Mouse (Mus musculus): ENCODE results near the gene Ptprm. TPM values are rescaled to one million over a fixed set of nuclear protein-coding genes. Genes with fewer than 3 reads are reported as not detected.

The Ptprm gene
- polyA plus RNA-seq, 1 experiment from 2014 or later, result 12.6 TPM

DNA sequence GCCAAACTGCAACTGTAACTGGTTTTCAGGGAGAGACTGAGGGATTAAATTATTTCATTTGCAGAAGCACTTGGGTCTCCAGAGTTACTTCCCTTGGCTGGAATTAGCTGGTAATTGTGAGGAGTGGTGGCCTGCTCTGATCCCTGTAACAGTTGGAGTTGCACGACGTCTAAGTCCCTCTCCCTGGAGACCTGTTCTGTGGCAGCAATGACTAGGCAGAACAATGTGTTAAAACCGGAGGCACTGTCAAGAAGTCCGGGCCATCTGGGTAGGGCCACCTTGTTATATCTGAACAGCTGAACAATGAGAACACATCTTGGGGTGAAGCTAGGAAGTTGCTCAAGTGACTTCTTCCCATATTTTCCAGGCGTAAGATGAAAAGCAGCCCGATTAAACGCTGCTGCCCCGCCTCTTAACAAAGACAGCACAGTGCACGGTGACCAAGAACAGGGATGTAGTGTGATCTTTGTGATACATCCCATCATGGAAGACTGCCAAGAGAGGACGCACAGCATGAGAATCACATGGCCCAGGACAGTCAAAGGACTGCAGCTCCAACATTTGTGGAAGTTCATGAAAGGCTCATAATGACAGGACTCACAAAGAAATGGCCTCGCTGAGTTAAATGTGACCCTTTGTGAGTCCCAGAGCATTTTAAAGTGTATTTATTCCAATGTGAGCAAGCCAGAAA, 301.5 kb downstream of the Ptprm start:
- WGBS, result 80% methylated on average over 11 of the region's 11 CpGs
- H3K9me3 ChIP-seq, result no peaks in the 10 kb centered on the region
- peak; percentile 39 for DNase-seq (ENCODE audit: low spot score)

DNA sequence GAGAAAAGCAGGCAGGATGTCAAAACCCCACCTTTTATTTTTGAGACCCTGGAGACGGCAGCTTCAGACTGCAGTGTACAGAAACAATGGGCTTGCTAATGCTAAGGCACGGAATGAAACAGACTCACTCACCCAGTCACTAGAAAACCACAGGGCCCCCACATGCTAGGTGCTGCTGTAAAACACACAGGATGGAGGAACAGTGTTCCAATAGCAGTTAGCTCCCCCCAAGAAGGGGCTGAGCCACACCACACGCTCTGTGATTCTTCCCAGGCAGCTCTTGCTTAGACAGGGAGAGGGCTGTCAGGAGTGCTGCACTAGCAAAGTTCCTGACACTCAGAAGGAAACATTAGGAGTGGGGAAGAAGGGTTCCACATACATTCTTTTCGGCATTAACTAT, 306.6 kb downstream of the Ptprm start:
- Histone ChIP-seq H3K27me3 (ENCODE audit: insufficient read depth, poor library complexity, severe bottlenecking) (no peaks in the 10 kb centered on the region), H3K4me3 (no peak overlapping the region), H3K9me3 (no peaks in the 10 kb centered on the region), H3K36me3 (no peaks in the 10 kb centered on the region), H3K27ac (no peak overlapping the region), H3K4me1 (no peaks in the 10 kb centered on the region)
- DNase-seq (ENCODE audit: low spot score), result no peak
- 69% methylated on average over 4 of the region's 4 CpGs for WGBS

More for the DNA sequence above, 301.5 kb downstream of the Ptprm start:
- H3K4me3 ChIP-seq, result no peak overlapping the region
- no peaks in the 10 kb centered on the region for H3K27me3 ChIP-seq (ENCODE audit: insufficient read depth, poor library complexity, severe bottlenecking)
- H3K36me3 ChIP-seq, result no peaks in the 10 kb centered on the region
- H3K4me1 ChIP-seq, result no peaks in the 10 kb centered on the region
- no peak overlapping the region for H3K27ac ChIP-seq

DNA sequence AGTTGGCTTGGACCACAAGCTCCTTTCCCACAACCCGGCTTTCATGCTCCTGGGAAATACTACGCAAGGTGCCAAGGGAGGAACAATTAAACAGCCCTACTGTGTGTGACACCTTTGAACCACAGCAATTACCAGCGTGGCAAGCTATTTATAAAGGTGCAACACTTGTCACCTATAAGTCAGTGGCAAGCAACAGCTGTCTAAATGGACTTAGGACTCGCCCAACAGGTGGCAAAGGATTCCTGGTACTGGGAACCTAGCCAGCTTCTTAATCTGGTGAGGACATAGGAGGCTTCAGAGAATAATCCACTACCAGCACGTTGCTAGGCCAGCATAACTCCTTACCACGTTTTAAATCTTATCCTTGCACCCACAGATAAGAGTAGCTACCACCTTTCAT, 315.7 kb downstream of the Ptprm start:
- H3K4me3 ChIP-seq, result no peak overlapping the region
- no peaks in the 10 kb centered on the region for H3K9me3 ChIP-seq
- WGBS, result 72% methylated on average over 6 of the region's 6 CpGs
- no peaks in the 10 kb centered on the region for H3K4me1 ChIP-seq
- no peaks in the 10 kb centered on the region for H3K36me3 ChIP-seq
- DNase-seq (ENCODE audit: low spot score), result no peak
- no peaks in the 10 kb centered on the region for H3K27me3 ChIP-seq (ENCODE audit: insufficient read depth, poor library complexity, severe bottlenecking)
- no peak overlapping the region for H3K27ac ChIP-seq

DNA sequence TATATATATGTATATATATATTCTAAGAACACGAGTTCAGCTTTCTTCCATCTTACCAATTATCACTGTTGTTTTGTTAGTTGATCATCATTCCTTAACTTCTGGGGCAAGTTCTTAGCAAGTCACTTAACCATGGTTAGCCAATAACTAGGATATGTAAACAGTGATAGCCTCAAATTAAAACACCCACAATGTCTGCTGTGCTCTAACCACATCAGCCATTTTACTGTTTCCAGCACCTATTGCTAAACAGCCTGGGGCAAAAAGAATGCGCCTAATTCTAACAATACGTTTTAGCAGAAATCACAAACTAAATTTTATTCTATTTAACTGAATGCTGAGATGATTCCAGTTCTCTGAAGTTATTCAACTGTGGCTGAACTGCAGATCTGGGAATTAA, 320.7 kb downstream of the Ptprm start:
- no peak overlapping the region for H3K4me3 ChIP-seq
- no peaks in the 10 kb centered on the region for H3K4me1 ChIP-seq
- no peak overlapping the region for H3K27ac ChIP-seq
- H3K36me3 ChIP-seq, result no peaks in the 10 kb centered on the region
- no peaks in the 10 kb centered on the region for H3K9me3 ChIP-seq
- WGBS, result 85% methylated on average over 3 of the region's 3 CpGs
- no peak for DNase-seq (ENCODE audit: low spot score)
- H3K27me3 ChIP-seq (ENCODE audit: insufficient read depth, poor library complexity, severe bottlenecking), result no peaks in the 10 kb centered on the region

DNA sequence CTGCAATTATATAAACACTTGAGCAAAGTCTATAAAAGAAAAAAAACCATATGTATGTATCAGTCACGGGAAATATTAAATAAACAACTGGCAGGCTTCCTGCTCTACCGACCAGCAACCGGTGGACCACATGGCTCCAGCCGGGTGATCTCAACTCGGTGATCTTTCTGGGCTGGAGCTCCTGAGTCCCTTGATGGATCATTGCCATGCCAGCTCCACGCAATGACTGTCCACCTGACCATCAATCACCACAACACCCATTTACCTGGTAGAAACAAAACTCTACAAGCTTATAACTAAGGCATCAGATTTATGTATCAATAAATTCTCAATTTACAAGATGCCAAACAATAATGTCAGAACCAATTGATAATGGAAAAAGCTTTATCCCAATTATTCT, 322.2 kb downstream of the Ptprm start:
- no peak overlapping the region for H3K27ac ChIP-seq
- no peak overlapping the region for H3K4me3 ChIP-seq
- WGBS, result 91% methylated on average over 6 of the region's 6 CpGs
- no peaks in the 10 kb centered on the region for H3K4me1 ChIP-seq
- H3K36me3 ChIP-seq, result no peaks in the 10 kb centered on the region
- H3K9me3 ChIP-seq, result no peaks in the 10 kb centered on the region
- H3K27me3 ChIP-seq (ENCODE audit: insufficient read depth, poor library complexity, severe bottlenecking), result no peaks in the 10 kb centered on the region
- DNase-seq (ENCODE audit: low spot score), result peak; percentile 51

DNA sequence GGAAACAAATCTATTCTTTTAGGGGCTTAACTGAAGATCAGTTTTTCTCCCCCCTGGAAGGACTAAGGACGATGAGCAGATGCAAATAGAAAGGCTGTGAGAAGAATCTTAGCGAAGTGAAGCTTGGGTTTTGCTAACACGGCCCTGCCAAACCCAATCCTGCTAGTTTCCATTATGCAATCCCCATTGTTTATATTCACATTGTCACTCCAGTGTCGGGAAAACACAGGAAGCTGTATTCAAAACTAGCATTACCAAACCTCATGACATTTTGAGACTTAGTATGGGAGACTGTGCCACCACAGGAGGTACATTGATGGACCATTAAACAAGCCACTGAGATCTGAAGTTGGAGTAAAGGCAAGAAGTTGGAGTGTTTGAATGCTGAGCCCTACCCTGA, 322.9 kb downstream of the Ptprm start:
- H3K4me1 ChIP-seq, result no peaks in the 10 kb centered on the region
- DNase-seq (ENCODE audit: low spot score), result peak; percentile 16
- WGBS, result 59% methylated on average over 4 of the region's 4 CpGs
- H3K27me3 ChIP-seq (ENCODE audit: insufficient read depth, poor library complexity, severe bottlenecking), result no peaks in the 10 kb centered on the region
- H3K4me3 ChIP-seq, result no peak overlapping the region
- H3K27ac ChIP-seq, result no peak overlapping the region
- no peaks in the 10 kb centered on the region for H3K9me3 ChIP-seq
- no peaks in the 10 kb centered on the region for H3K36me3 ChIP-seq

DNA sequence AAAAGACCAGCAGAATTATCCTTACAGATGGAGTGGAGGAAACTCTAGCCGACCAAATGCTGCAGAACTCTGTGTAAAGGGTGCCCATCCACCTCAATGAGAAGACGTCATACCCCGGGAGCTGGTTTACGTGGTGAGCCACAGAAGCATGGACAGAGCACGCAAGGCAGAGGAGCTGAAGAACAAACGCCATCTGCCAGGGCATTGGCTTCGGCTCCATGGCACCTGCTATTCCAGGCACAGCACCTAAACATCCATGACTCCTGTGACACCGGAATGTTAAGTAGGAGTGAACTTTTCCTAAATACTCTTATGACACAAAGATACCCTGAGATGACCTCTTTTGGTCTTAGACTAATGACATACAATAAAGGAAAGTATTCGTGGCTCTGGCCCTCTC, 327.0 kb downstream of the Ptprm start:
- Histone ChIP-seq H3K36me3 (no peaks in the 10 kb centered on the region), H3K27ac (no peak overlapping the region), H3K9me3 (no peaks in the 10 kb centered on the region), H3K4me1 (no peaks in the 10 kb centered on the region), H3K4me3 (no peak overlapping the region), H3K27me3 (ENCODE audit: insufficient read depth, poor library complexity, severe bottlenecking) (no peaks in the 10 kb centered on the region)
- 84% methylated on average over 9 of the region's 9 CpGs for WGBS
- DNase-seq (ENCODE audit: low spot score), result no peak

DNA sequence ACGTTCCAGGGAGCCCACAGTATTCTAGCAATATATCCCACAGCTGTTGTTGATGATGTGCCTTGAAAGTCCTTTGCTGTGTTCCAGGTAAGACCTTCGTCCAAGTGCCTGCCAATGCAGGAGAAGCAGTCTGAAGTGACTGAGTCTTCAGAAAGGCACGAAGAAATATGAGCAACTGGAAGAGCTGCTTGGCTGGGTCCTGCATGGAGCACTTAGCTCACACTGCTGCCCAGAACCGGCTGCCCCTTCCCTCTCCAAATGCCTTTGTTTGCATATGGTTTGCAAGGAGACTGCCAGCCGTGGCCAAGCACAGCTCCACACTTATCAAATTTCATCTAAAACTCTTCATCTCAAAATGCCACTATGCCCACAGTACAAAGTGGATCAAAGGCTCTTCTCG, 337.8 kb downstream of the Ptprm start:
- Histone ChIP-seq H3K4me3 (no peak overlapping the region), H3K36me3 (no peaks in the 10 kb centered on the region), H3K27ac (no peak overlapping the region), H3K9me3 (no peaks in the 10 kb centered on the region), H3K4me1 (peaks cover 4% of the 10 kb centered on the region; the same call in 1 of the 2 replicates), H3K27me3 (ENCODE audit: insufficient read depth, poor library complexity, severe bottlenecking) (no peaks in the 10 kb centered on the region)
- WGBS, result 77% methylated on average over 6 of the region's 6 CpGs
- no peak for DNase-seq (ENCODE audit: low spot score)

DNA sequence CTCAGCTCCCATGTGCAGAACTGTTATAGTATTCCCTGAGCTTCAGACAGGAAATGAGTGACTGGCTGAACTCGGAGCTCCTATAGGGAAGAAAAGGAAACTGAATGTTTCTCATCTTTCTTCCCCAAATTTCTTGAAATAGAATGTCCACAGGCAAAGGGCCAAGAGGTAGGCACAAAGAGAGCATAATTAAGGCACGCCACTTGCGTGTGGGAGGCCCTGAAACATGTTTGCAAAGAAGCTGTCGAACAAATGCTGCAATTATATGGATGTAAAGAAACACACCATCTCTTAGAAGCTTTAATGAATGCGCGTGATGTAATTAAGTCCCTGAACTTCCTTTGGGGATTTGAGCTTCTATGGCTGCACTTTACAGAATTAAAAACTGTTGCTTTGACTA, 341.0 kb downstream of the Ptprm start:
- H3K27ac ChIP-seq, result no peak overlapping the region
- no peaks in the 10 kb centered on the region for H3K4me1 ChIP-seq
- H3K27me3 ChIP-seq (ENCODE audit: insufficient read depth, poor library complexity, severe bottlenecking), result no peaks in the 10 kb centered on the region
- DNase-seq (ENCODE audit: low spot score), result no peak
- no peaks in the 10 kb centered on the region for H3K9me3 ChIP-seq
- WGBS, result 85% methylated on average over 6 of the region's 6 CpGs
- H3K36me3 ChIP-seq, result no peaks in the 10 kb centered on the region
- no peak overlapping the region for H3K4me3 ChIP-seq

DNA sequence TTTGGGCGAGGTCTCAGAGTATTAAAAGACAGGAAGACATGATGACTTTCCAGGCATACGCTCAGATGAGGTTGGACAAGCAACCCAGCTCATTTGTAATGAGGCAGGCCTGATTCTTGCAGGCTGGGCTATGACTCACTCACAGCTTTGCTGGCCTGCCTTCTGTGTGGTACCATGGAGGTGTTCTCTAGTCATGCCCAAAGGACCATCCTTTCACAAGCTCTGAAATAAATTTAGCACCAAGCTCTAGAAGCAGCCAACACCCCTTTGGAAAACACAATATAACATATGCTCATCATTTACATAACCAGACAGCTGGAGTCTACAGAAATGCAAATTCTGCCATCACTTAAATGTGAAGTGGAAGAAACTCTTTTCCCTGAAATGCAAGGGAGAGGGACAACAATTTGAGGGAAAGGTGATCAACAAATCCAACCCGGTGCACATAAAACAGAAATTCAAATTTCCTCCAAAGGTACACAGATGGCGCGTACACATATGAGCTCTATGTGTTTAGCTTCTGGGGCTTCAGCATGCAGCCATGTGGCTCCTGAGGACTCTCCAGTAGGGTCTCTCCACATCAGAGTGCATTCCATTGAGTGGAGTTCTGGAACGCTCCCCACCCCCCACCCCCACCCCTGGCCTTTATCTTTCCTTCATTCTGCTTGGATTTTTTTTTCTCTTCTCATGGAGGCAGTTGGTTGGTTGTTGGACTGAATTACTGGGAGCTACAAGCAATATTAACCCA, 342.2 kb downstream of the Ptprm start:
- DNase-seq (ENCODE audit: low spot score), result peak; percentile 24
- 80% methylated on average over 6 of the region's 6 CpGs for WGBS
- Histone ChIP-seq H3K36me3 (no peaks in the 10 kb centered on the region), H3K4me3 (no peak overlapping the region), H3K27me3 (ENCODE audit: insufficient read depth, poor library complexity, severe bottlenecking) (no peaks in the 10 kb centered on the region), H3K4me1 (no peaks in the 10 kb centered on the region), H3K9me3 (no peaks in the 10 kb centered on the region), H3K27ac (no peak overlapping the region)

DNA sequence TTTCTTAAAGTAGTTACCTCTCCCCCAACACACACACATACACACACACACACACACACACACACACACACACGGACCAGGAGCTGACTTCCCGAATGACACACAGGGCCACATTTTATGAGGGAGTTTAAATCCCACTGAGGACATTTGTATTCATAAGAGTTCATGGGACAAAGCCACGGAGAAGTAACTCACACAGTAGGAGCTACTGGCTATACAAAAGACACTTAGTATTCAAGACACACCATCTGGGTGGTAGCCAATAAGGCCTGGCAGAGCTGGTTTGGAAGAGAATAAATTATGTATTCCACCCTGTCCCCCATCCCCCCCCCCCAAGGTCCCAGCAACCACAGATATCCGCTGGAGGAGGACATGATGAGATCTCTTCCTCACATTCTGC, 344.1 kb downstream of the Ptprm start:
- H3K36me3 ChIP-seq, result no peaks in the 10 kb centered on the region
- H3K27ac ChIP-seq, result no peak overlapping the region

DNA sequence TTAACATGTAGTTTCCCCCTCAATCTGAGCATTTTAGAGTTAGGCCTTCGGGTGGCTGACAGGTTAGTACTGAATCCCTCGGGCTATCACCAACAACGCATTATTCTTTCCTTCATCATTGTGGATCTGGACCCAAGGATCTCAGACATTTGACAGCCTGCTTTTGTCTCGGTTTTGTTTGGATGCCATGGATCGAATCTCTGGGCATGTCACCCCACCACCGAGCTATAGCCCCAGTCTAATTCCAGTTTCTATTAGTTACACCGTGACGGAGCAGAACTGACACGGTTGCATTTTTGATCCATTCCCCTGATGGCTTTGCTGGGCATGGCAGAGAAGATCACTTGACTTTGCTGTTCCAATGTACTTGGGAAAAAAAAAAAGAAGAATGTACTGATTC, 346.1 kb downstream of the Ptprm start:
- Histone ChIP-seq H3K27ac (no peak overlapping the region), H3K9me3 (no peaks in the 10 kb centered on the region), H3K27me3 (ENCODE audit: insufficient read depth, poor library complexity, severe bottlenecking) (no peaks in the 10 kb centered on the region), H3K4me3 (no peak overlapping the region), H3K36me3 (no peaks in the 10 kb centered on the region), H3K4me1 (no peaks in the 10 kb centered on the region)
- WGBS, result 87% methylated on average over 9 of the region's 9 CpGs
- peak; percentile 63 for DNase-seq (ENCODE audit: low spot score)

More for the DNA sequence above, 344.1 kb downstream of the Ptprm start:
- Histone ChIP-seq H3K4me3 (no peak overlapping the region), H3K27me3 (ENCODE audit: insufficient read depth, poor library complexity, severe bottlenecking) (no peaks in the 10 kb centered on the region), H3K9me3 (no peaks in the 10 kb centered on the region), H3K4me1 (no peaks in the 10 kb centered on the region)
- 84% methylated on average over 4 of the region's 4 CpGs for WGBS
- peak; percentile 31 for DNase-seq (ENCODE audit: low spot score)

DNA sequence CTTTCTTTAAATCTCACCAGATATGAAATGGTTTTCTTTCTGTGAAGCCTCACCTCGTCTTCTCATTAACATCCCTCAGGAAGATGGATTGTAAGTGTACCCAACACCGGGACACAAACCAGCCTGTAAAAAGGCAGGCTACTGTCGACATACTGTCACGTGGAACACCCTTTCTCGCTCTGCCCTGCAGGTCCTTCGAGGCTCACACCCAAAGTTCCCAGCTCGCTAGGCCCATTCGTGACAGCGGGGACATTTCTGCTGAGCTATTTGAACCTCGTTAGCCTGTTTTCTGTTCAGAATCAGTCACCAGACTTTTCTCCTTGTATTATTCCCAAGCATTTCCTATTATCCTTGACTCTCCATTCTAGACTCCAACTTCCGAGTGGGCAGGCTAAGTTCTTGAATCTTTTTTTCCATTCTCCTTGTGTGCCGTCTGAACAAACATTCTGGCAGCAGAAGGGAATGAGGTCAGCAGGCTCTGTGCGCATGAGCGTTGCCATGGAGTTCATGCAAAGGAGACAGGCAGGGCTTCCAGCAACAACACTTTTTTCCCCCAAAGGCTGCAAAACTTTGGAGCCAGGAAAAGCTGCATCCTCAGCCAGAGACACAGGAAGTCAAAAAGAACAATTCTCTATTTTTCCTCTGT, 347.4 kb downstream of the Ptprm start:
- H3K4me3 ChIP-seq, result no peak overlapping the region
- H3K36me3 ChIP-seq, result no peaks in the 10 kb centered on the region
- peak; percentile 75 for DNase-seq (ENCODE audit: low spot score)
- H3K4me1 ChIP-seq, result no peaks in the 10 kb centered on the region
- no peak overlapping the region for H3K27ac ChIP-seq
- 78% methylated on average over 14 of the region's 14 CpGs for WGBS
- H3K9me3 ChIP-seq, result no peaks in the 10 kb centered on the region
- H3K27me3 ChIP-seq (ENCODE audit: insufficient read depth, poor library complexity, severe bottlenecking), result no peaks in the 10 kb centered on the region
